Mouse (Mus musculus): ENCODE results near the gene Nbeal1. TPM values are rescaled to one million over a fixed set of nuclear protein-coding genes. Genes with fewer than 3 reads are reported as not detected.

Nbeal1 gene
- polyA plus RNA-seq, 1 experiment from 2014 or later, result 5.0 TPM

GRCm38 (mm10) chr1:60269314-60269713, 88.9 kb downstream of the Nbeal1 start:
- Histone ChIP-seq H3K4me2 (replicated peaks; ENCODE audit: low read depth) (no peak overlapping the region), H3K27ac (replicated peaks) (no peak overlapping the region), H3K9ac (ENCODE audit: low read length) (no peak overlapping the region), H3K27me3 (ENCODE audit: control insufficient read depth, insufficient read depth, low read length) (no peaks in the 10 kb centered on the region), H3K4me3 (ENCODE audit: low read depth, low read length) (no peak overlapping the region), H3K4me1 (replicated peaks; ENCODE audit: control insufficient read depth, insufficient read depth) (no peaks in the 10 kb centered on the region), H3K9me3 (ENCODE audit: control insufficient read depth, low read length) (no peaks in the 10 kb centered on the region), H3K36me3 (ENCODE audit: control insufficient read depth, insufficient read depth, low read length) (peaks cover 4% of the 10 kb centered on the region; the same call in 1 of the 2 replicates)
- no peak for TF ChIP-seq EP300 (optimal IDR thresholded peaks at IDR 0.05)
- no peak for TF ChIP-seq CTCF (IDR thresholded peaks at IDR 0.05; ENCODE audit: low read depth)
- DNase-seq (ENCODE audit: low spot score) (no peak), ATAC-seq (ENCODE audit: low FRiP score, low TSS enrichment) (no peak)

- 72% methylated on average over 2 of the region's 2 CpGs for WGBS
- ATAC-seq (ENCODE audit: low FRiP score, low TSS enrichment) (no peak), DNase-seq (ENCODE audit: low spot score) (peak; percentile 15)
- Histone ChIP-seq H3K9me3 (ENCODE audit: control insufficient read depth, low read length) (no peaks in the 10 kb centered on the region), H3K9ac (ENCODE audit: low read length) (no peak overlapping the region), H3K4me3 (ENCODE audit: low read depth, low read length) (no peak overlapping the region), H3K27me3 (ENCODE audit: control insufficient read depth, insufficient read depth, low read length) (no peaks in the 10 kb centered on the region), H3K4me2 (replicated peaks; ENCODE audit: low read depth) (no peak overlapping the region), H3K36me3 (ENCODE audit: control insufficient read depth, insufficient read depth, low read length) (peaks cover 7% of the 10 kb centered on the region; the same call in 1 of the 2 replicates), H3K27ac (replicated peaks) (no peak overlapping the region), H3K4me1 (replicated peaks; ENCODE audit: control insufficient read depth, insufficient read depth) (no peaks in the 10 kb centered on the region)
- TF ChIP-seq EP300 (optimal IDR thresholded peaks at IDR 0.05) (no peak), CTCF (IDR thresholded peaks at IDR 0.05; ENCODE audit: low read depth) (peak; percentile 62)
These were observed 92.1 kb downstream of the Nbeal1 start for GRCm38 (mm10) chr1:60272471-60272870.

- Histone ChIP-seq H3K4me1 (replicated peaks; ENCODE audit: control insufficient read depth, insufficient read depth) (no peaks in the 10 kb centered on the region), H3K9ac (ENCODE audit: low read length) (no peak overlapping the region), H3K27me3 (ENCODE audit: control insufficient read depth, insufficient read depth, low read length) (no peaks in the 10 kb centered on the region), H3K4me3 (ENCODE audit: low read depth, low read length) (no peak overlapping the region), H3K36me3 (ENCODE audit: control insufficient read depth, insufficient read depth, low read length) (peaks cover 8% of the 10 kb centered on the region; the same call in 1 of the 2 replicates), H3K4me2 (replicated peaks; ENCODE audit: low read depth) (no peak overlapping the region), H3K9me3 (ENCODE audit: control insufficient read depth, low read length) (no peaks in the 10 kb centered on the region), H3K27ac (replicated peaks) (no peak overlapping the region)
- ATAC-seq (ENCODE audit: low FRiP score, low TSS enrichment) (no peak), DNase-seq (ENCODE audit: low spot score) (no peak)
- WGBS, result 54% methylated on average over 1 of the region's 1 CpGs
- TF ChIP-seq EP300 (optimal IDR thresholded peaks at IDR 0.05) (no peak), CTCF (IDR thresholded peaks at IDR 0.05; ENCODE audit: low read depth) (no peak)
These were observed 113.5 kb downstream of the Nbeal1 start for GRCm38 (mm10) chr1:60293921-60294320.

GRCm38 (mm10) chr1:60342808-60343629, 162.6 kb downstream of the Nbeal1 start, which contains the start of gene Cyp20a1:
Cyp20a1 (plus strand) TSS chr1:60343323.
- Histone ChIP-seq H3K4me2 (replicated peaks; ENCODE audit: low read depth) (peak within 1 kb of the TSS; percentile 66), H3K9ac (ENCODE audit: low read length) (peak within 1 kb of the TSS; percentile 70), H3K9me3 (ENCODE audit: control insufficient read depth, low read length) (no peaks in the 10 kb centered on the region), H3K27ac (replicated peaks) (peak within 1 kb of the TSS; percentile 93), H3K4me1 (replicated peaks; ENCODE audit: control insufficient read depth, insufficient read depth) (no peaks in the 10 kb centered on the region), H3K4me3 (ENCODE audit: low read depth, low read length) (peak within 1 kb of the TSS; percentile 68), H3K36me3 (ENCODE audit: control insufficient read depth, insufficient read depth, low read length) (no peaks in the 10 kb centered on the region), H3K27me3 (ENCODE audit: control insufficient read depth, insufficient read depth, low read length) (no peaks in the 10 kb centered on the region)
- peak; percentile 95 for DNase-seq (ENCODE audit: low spot score)
- WGBS, result 1% methylated on average over 60 of the region's 60 CpGs
- peak; percentile 22; the same call in 1 of the 2 replicates for TF ChIP-seq CTCF (IDR thresholded peaks at IDR 0.05; ENCODE audit: low read depth)
- no peak for TF ChIP-seq EP300 (optimal IDR thresholded peaks at IDR 0.05)
- ATAC-seq (ENCODE audit: low FRiP score, low TSS enrichment), result peak; percentile 99

- Histone ChIP-seq H3K27me3 (ENCODE audit: control insufficient read depth, insufficient read depth, low read length) (no peaks in the 10 kb centered on the region), H3K9ac (ENCODE audit: low read length) (peak overlapping the region; percentile 70), H3K4me2 (replicated peaks; ENCODE audit: low read depth) (peak overlapping the region; percentile 66), H3K27ac (replicated peaks) (peak overlapping the region; percentile 93), H3K4me1 (replicated peaks; ENCODE audit: control insufficient read depth, insufficient read depth) (no peaks in the 10 kb centered on the region), H3K36me3 (ENCODE audit: control insufficient read depth, insufficient read depth, low read length) (no peaks in the 10 kb centered on the region), H3K4me3 (ENCODE audit: low read depth, low read length) (peak overlapping the region; percentile 68), H3K9me3 (ENCODE audit: control insufficient read depth, low read length) (no peaks in the 10 kb centered on the region)
- DNase-seq (ENCODE audit: low spot score) (no peak), ATAC-seq (ENCODE audit: low FRiP score, low TSS enrichment) (no peak)
- TF ChIP-seq CTCF (IDR thresholded peaks at IDR 0.05; ENCODE audit: low read depth) (no peak), EP300 (optimal IDR thresholded peaks at IDR 0.05) (no peak)
- 8% methylated on average over 14 of the region's 14 CpGs for WGBS
These were observed 163.4 kb downstream of the Nbeal1 start for GRCm38 (mm10) chr1:60343630-60344455.
